Mouse (Mus musculus) heart, embryonic 11.5 days (tissue): ENCODE results near the gene Haus7. TPM values are rescaled to one million over a fixed set of nuclear protein-coding genes. Genes with fewer than 3 reads are reported as not detected.
"Not testable (repeated sequence)": the region's sequence is repeated elsewhere in the genome, so short reads cannot be mapped to it uniquely, and the experiment has no call there.

Source experiments
- ATAC-seq: fragments of 200-750 bp; cut with Nextera tagmentation; replicated peaks from 2 replicates; pipeline ENCODE4 v1.8.0; 2017; ENCODE audit warnings: moderate library complexity; ENCODE audit not compliant: insufficient number of reproducible peaks, low FRiP score, low TSS enrichment
- H3K27ac ChIP-seq: fragments of 300-500 bp; sonication (generic); 2 replicates; pipeline ENCODE4 v1.5.1; 2014; ENCODE audit warnings: mild to moderate bottlenecking, low read depth, low read length
- H3K27me3 ChIP-seq: fragments of 300-500 bp; sonication (generic); 2 replicates; pipeline ENCODE4 v1.6.1; 2014; ENCODE audit warnings: mild to moderate bottlenecking, low read length, mixed read lengths; ENCODE audit not compliant: control insufficient read depth, insufficient read depth
- H3K36me3 ChIP-seq: fragments of 300-500 bp; sonication (generic); 2 replicates; pipeline ENCODE4 v1.6.1; 2014; ENCODE audit warnings: mild to moderate bottlenecking, low read length, moderate library complexity, mixed read lengths; ENCODE audit not compliant: control insufficient read depth, insufficient read depth
- H3K4me1 ChIP-seq: fragments of 300-500 bp; sonication (generic); 2 replicates; pipeline ENCODE4 v1.6.1; 2014; ENCODE audit warnings: low read length; ENCODE audit not compliant: control insufficient read depth, insufficient read depth
- H3K4me2 ChIP-seq: fragments of 300-500 bp; sonication (generic); 2 replicates; pipeline ENCODE4 v1.6.1; 2014; ENCODE audit warnings: mild to moderate bottlenecking, moderate library complexity
- H3K4me3 ChIP-seq: fragments of 300-500 bp; sonication (generic); 2 replicates; pipeline ENCODE4 v1.5.1; 2014; ENCODE audit warnings: low read depth, low read length
- H3K9ac ChIP-seq: fragments of 300-500 bp; sonication (generic); 2 replicates; pipeline ENCODE4 v1.6.1; 2014; ENCODE audit warnings: mild to moderate bottlenecking, low read depth, low read length, moderate library complexity
- H3K9me3 ChIP-seq: fragments of 300-500 bp; sonication (generic); replicated peaks from 2 replicates; pipeline ENCODE4 v1.6.1; 2016; ENCODE audit warnings: low read length; ENCODE audit not compliant: control insufficient read depth
- WGBS: fragments of 180-500 bp; shearing (Covaris S2); extraction: QIAGEN DNeasy Blood & Tissue Kit; methylation state at CpG from one replicate; pipeline ENCODE4 v1.1.7; 2014; ENCODE audit not compliant: insufficient replicate concordance; 5-methylcytosine and 5-hydroxymethylcytosine counted together
- polyA plus RNA-seq: library from polyadenylated mRNA; unstranded; fragments of >200 nt; fragmentation: Nextera tagmentation; extraction: Ambion mirVana; gene quantifications from 2 replicates; pipeline ENCODE4 v1.2.1, GENCODE M21; 2014

Haus7 gene
- polyA plus RNA-seq: 72.7 and 82.8 TPM in 2 replicates

DNA sequence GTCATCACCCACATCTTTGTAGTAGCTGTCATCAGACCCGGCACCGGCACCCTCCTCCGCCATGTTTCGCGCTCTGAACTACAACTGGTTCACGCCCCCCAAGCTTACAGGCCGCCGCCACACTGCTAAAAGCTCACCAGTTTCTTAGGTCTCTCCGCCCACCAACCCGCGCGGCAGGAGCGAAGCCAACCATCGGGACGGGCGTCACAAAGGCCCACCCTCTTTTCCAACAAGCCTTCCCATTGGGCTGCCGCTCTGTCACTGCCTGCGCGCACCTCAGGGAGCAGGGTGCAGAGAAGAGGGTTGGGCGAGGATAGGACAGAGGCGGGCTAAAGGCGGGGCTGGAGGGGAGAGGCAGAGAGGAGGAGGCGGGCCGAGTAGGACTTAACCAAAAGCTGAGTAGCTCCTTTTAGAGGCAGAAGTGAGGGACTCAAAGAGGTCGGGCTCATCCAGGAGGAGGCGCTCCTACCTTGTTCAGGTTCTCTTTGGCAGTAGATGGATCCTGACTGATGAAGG lies at the start of gene Haus7:
Gene Haus7 (minus strand): TSS at position 168 of the 516 bp plus-strand sequence.
- H3K36me3 ChIP-seq: no peaks in the 10 kb centered on the region
- ATAC-seq: peak; percentile 100
- H3K9ac ChIP-seq: peak within 1 kb of the TSS; percentile 68
- 0 out of 2 replicates have a peak within 1 kb of the TSS, but pooled peaks have one; percentile 24 for H3K27ac ChIP-seq
- no peaks in the 10 kb centered on the region for H3K9me3 ChIP-seq
- 14% methylated on average over 26 of the region's 26 CpGs for WGBS
- peak within 1 kb of the TSS; percentile 68 for H3K4me2 ChIP-seq
- peaks cover 5% of the 10 kb centered on the region; the same call in 1 of the 2 replicates for H3K4me1 ChIP-seq
- no peaks in the 10 kb centered on the region for H3K27me3 ChIP-seq
- peak within 1 kb of the TSS; percentile 56 for H3K4me3 ChIP-seq

DNA sequence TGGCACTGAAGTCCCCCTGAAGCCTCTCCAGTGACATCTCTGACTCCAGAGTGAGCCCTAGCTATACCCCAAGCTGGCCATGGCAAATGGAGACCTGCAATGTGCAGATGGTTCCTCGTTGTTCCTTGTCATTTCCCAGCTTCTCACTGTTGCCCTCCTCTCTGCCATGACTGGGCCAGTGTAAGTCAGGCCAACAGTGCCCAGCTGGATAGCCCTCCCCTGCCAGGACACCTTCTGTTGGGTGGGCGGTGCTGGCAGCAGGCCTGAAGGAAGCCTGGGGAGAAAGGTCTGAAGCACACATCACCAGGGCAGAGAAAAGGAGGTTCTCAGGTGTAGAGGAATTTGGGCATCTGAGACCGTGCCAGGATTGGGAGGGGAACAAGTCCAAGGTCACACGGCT lies 47.7 kb upstream of the Haus7 start:
- no peak overlapping the region for H3K4me2 ChIP-seq
- H3K36me3 ChIP-seq: no peaks in the 10 kb centered on the region
- WGBS: 66% methylated on average over 4 of the region's 4 CpGs
- no peak overlapping the region for H3K27ac ChIP-seq
- no peaks in the 10 kb centered on the region for H3K4me1 ChIP-seq
- ATAC-seq: no peak
- no peak overlapping the region for H3K9ac ChIP-seq
- peaks cover 45% of the 10 kb centered on the region for H3K27me3 ChIP-seq
- no peak overlapping the region for H3K4me3 ChIP-seq
- H3K9me3 ChIP-seq: no peaks in the 10 kb centered on the region

DNA sequence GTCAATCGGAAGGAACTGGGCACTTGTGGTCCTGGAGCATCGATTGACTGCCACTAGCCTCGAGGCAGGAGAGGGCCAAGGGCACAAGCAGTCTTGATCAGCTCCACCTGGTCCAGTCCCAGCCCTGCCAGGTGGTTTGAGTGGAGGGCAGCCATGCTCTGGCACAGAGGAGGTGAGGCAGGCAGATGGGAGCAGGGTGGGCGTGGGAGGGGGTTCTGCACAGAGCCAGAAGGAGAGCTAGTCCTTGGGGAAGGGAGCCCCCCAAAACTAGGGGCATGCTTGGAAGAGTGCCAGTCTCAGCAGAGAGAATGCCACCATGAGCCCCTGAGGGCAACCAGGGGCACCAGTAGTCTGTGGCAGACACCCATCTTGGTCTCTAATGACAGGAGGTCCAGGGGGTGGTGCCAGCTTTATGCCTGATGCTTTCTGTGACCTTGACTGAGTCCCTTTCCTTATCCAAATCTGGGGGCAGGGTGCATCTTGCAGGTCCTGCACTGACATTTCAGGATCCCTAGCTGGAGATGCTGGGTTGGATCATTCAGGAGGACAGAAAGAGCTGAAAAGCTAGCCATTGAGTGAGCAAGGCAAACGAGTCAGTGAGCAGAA lies 46.4 kb upstream of the Haus7 start:
- H3K4me3 ChIP-seq: no peak overlapping the region
- H3K27ac ChIP-seq: no peak overlapping the region
- no peak for ATAC-seq
- 74% methylated on average over 5 of the region's 5 CpGs for WGBS
- no peak overlapping the region for H3K9ac ChIP-seq
- no peaks in the 10 kb centered on the region for H3K36me3 ChIP-seq
- no peaks in the 10 kb centered on the region for H3K4me1 ChIP-seq
- H3K4me2 ChIP-seq: no peak overlapping the region
- no peaks in the 10 kb centered on the region for H3K9me3 ChIP-seq
- peaks cover 48% of the 10 kb centered on the region for H3K27me3 ChIP-seq

DNA sequence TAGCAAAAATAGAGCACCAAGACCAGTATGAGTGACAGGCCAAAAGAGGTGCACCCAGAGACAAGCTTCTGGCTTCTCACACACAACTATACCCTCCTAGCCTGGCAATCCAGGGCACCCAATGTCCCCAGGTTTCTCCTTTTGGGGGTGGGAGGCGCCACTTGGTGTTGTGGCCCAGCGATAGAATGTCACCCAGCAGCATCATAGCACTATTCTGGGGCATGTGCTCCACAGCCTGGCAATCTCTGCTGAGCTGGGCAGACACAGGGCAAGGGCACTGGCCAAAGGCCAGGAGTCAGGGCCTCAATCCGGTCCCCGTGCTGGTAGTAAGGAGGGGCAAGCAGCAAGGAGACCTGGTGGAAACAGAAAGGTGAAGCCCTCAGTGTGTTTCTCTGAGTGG lies 37.9 kb upstream of the Haus7 start:
- Histone ChIP-seq H3K4me2 (no peak overlapping the region), H3K4me3 (no peak overlapping the region), H3K36me3 (no peaks in the 10 kb centered on the region), H3K4me1 (no peaks in the 10 kb centered on the region), H3K27ac (no peak overlapping the region), H3K9ac (no peak overlapping the region), H3K27me3 (peaks cover 17% of the 10 kb centered on the region), H3K9me3 (no peaks in the 10 kb centered on the region)
- ATAC-seq: no peak
- 67% methylated on average over 4 of the region's 4 CpGs for WGBS

DNA sequence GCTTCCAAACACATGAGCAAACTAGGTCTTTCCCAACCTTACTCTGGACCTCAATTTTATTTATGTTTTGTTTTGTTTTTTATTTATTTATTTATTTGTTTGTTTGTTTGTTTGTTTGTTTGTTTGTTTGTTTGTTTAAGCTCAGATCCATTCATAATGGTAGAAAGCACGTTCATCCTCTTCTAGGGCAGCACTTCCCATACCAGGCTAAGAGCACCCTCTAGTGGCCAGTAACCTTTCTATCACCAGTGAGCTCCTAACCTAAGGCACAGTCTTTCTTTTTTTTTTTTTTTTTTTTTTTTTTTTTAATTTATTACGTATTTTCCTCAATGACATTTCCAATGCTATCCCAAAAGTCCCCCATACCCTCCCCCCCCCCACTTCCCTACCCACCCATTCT lies 34.7 kb upstream of the Haus7 start:
- H3K9me3 ChIP-seq, H3K4me2 ChIP-seq, H3K4me1 ChIP-seq, H3K27ac ChIP-seq, H3K27me3 ChIP-seq, H3K4me3 ChIP-seq, ATAC-seq, H3K9ac ChIP-seq, H3K36me3 ChIP-seq: not testable (repeated sequence)
- 4% methylated on average over 1 of the region's 2 CpGs for WGBS

DNA sequence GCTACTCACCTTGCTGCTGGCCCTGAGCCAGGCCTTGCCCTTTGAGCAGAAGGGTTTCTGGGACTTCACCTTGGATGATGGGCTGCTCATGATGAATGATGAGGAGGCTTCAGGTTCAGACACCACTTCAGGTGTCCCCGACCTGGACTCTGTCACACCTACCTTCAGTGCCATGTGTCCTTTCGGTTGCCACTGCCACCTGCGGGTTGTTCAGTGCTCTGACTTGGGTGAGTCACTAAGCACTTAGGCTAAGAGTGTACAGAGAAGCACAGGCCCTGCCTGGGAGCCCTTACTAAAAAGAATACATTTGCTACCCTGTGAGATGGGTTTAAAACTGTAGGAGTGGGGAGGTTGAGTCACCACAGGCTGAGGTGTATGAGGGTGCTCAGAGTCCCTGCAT lies 32.0 kb upstream of the Haus7 start:
- Histone ChIP-seq H3K4me3 (no peak overlapping the region), H3K9me3 (no peaks in the 10 kb centered on the region), H3K4me1 (no peaks in the 10 kb centered on the region), H3K9ac (no peak overlapping the region), H3K27me3 (peaks cover 6% of the 10 kb centered on the region; the same call in 1 of the 2 replicates), H3K27ac (no peak overlapping the region), H3K4me2 (no peak overlapping the region), H3K36me3 (no peaks in the 10 kb centered on the region)
- WGBS: 73% methylated on average over 3 of the region's 3 CpGs
- no peak for ATAC-seq

DNA sequence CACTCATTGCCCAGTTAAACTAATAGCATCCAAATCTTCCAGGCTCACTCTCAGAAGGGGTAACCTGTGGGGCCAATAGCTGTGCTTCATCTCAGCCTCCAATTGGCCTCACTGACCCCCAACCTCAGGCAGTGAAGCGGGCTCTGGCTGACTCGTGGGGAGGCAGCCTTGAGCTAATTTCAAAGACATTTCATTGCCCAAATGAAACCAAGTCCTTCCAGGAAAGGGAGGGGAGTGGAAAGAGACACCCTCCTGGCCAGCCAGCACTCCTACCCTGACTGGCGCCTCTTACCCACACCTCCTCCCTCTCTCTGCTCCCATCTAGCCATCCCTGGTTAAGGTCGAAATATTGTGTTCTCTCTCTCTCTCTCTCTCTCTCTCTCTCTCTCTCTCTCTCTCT lies 31.3 kb upstream of the Haus7 start:
- H3K9me3 ChIP-seq: no peaks in the 10 kb centered on the region
- no peaks in the 10 kb centered on the region for H3K4me1 ChIP-seq
- H3K27ac ChIP-seq: no peak overlapping the region
- 51% methylated on average over 4 of the region's 4 CpGs for WGBS
- no peak overlapping the region for H3K4me3 ChIP-seq
- no peak for ATAC-seq
- peaks cover 4% of the 10 kb centered on the region; the same call in 1 of the 2 replicates for H3K27me3 ChIP-seq
- H3K4me2 ChIP-seq: no peak overlapping the region
- H3K36me3 ChIP-seq: no peaks in the 10 kb centered on the region
- no peak overlapping the region for H3K9ac ChIP-seq

DNA sequence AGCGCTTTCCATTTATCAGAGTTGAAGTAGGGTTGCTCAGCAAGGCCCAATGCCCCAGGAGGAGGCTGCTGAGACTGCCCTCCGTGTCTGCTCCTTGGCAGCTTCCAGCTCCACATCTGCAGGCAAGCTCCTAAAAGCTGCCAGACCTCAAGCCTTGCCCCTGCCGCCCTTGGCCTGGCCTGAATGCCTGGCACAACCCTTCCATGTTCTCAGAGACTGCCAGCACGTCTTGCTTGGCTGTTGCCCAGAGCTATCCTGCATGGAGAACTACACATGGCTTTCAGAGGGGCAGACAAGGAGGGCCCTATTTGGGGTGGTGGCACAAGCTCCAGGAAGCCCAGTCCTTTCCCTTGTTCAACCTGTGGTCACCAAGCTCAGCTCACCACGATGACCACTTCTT lies 28.1 kb upstream of the Haus7 start:
- Histone ChIP-seq H3K9me3 (no peaks in the 10 kb centered on the region), H3K27me3 (peaks cover 18% of the 10 kb centered on the region), H3K4me1 (no peaks in the 10 kb centered on the region), H3K4me3 (no peak overlapping the region), H3K9ac (no peak overlapping the region), H3K4me2 (no peak overlapping the region), H3K36me3 (no peaks in the 10 kb centered on the region), H3K27ac (no peak overlapping the region)
- no peak for ATAC-seq
- 63% methylated on average over 4 of the region's 5 CpGs for WGBS

DNA sequence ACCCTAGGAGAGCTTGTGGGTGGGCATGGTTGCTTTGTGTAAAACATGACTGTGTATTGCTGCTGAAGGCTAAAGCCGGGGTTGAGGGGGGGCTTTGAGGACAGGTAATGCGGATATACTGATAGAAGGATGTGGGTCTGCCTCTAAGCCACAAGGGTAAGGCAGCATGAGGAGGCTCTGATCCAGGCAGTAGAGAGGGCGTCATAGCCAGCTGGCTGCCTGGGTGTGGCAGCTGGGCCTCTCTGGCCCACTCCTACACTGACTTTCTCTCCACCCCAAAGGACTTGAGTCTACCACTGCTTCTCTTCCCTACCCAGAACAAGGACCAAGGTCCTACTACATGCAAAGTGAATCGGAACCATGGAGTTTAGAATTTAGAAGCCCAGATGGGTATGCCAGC lies 26.0 kb upstream of the Haus7 start:
- Histone ChIP-seq H3K9me3 (no peaks in the 10 kb centered on the region), H3K4me3 (peak overlapping the region; percentile 36; the same call in 1 of the 2 replicates), H3K4me1 (no peaks in the 10 kb centered on the region), H3K27me3 (peaks cover 18% of the 10 kb centered on the region), H3K36me3 (no peaks in the 10 kb centered on the region), H3K27ac (no peak overlapping the region), H3K9ac (no peak overlapping the region), H3K4me2 (peak overlapping the region; percentile 56)
- no peak for ATAC-seq
- 76% methylated on average over 4 of the region's 4 CpGs for WGBS
